Mouse (Mus musculus) lung, embryonic 16.5 days (tissue): ENCODE results near the gene Cep85l. TPM values are rescaled to one million over a fixed set of nuclear protein-coding genes. Genes with fewer than 3 reads are reported as not detected.
A peak's percentile ranks its signal among the peaks of the same experiment; 100 is the strongest.

Experiments used
- ATAC-seq: fragments of 200-750 bp; cut with Nextera tagmentation; 2 replicates; pipeline ENCODE4 v1.8.0; 2017; ENCODE audit warnings: low read depth, mild to moderate bottlenecking, moderate library complexity
- H3K27ac ChIP-seq: fragments of 300-500 bp; sonication (generic); 2 replicates; pipeline ENCODE4 v1.5.1; 2014; ENCODE audit warnings: mild to moderate bottlenecking, control low read depth, low read length
- H3K27me3 ChIP-seq: fragments of 300-500 bp; sonication (generic); 2 replicates; pipeline ENCODE4 v1.6.1; 2014; ENCODE audit warnings: low read depth, low read length, mixed read lengths; ENCODE audit not compliant: control insufficient read depth, insufficient read depth
- H3K36me3 ChIP-seq: fragments of 300-500 bp; sonication (generic); 2 replicates; pipeline ENCODE4 v1.6.1; 2014; ENCODE audit warnings: low read length; ENCODE audit not compliant: control insufficient read depth, insufficient read depth
- H3K4me1 ChIP-seq: fragments of 300-500 bp; sonication (generic); replicated peaks from 2 replicates; pipeline ENCODE4 v1.6.1; 2014; ENCODE audit warnings: low read length, mixed read lengths; ENCODE audit not compliant: control insufficient read depth, insufficient read depth
- H3K4me2 ChIP-seq: fragments of 300-500 bp; sonication (generic); 2 replicates; pipeline ENCODE4 v1.6.1; 2014; ENCODE audit warnings: low read depth, low read length, control low read depth
- H3K4me3 ChIP-seq: fragments of 300-500 bp; sonication (generic); 2 replicates; pipeline ENCODE4 v1.5.1; 2014; ENCODE audit warnings: mild to moderate bottlenecking, low read length, control low read depth
- H3K9ac ChIP-seq: fragments of 300-500 bp; sonication (generic); 2 replicates; pipeline ENCODE4 v1.6.1; 2014; ENCODE audit warnings: low read length, control low read depth
- H3K9me3 ChIP-seq: fragments of 300-500 bp; sonication (generic); 2 replicates; pipeline ENCODE4 v1.6.1; 2016; ENCODE audit warnings: low read length; ENCODE audit not compliant: control insufficient read depth
- WGBS: fragments of 180-500 bp; shearing (Covaris S2); extraction: QIAGEN DNeasy Blood & Tissue Kit; methylation state at CpG from one replicate; pipeline ENCODE4 v1.1.7; 2014; 5-methylcytosine and 5-hydroxymethylcytosine counted together
- polyA plus RNA-seq: library from polyadenylated mRNA; unstranded; fragments of >200 nt; fragmentation: Nextera tagmentation; extraction: Ambion mirVana; gene quantifications from 2 replicates; pipeline ENCODE4 v1.2.1, GENCODE M21; 2015

Gene Cep85l
- polyA plus RNA-seq, 1 experiment from 2014 or later, result 5.4 TPM

GRCm38 (mm10) chr10:53399053-53399452 lies 19.3 kb upstream of the Cep85l start:
- ATAC-seq, result no peak
- peak overlapping the region; percentile 91 for H3K27ac ChIP-seq

GRCm38 (mm10) chr10:53398540-53398902 lies 18.8 kb upstream of the Cep85l start:
- peak overlapping the region; percentile 91 for H3K27ac ChIP-seq
- 2% methylated on average over 9 of the region's 9 CpGs for WGBS
- H3K4me2 ChIP-seq, result peak overlapping the region; percentile 57
- no peaks in the 10 kb centered on the region; the same call in none of the 2 replicates for H3K4me1 ChIP-seq
- no peaks in the 10 kb centered on the region for H3K27me3 ChIP-seq
- peak overlapping the region; percentile 59 for H3K9ac ChIP-seq
- H3K4me3 ChIP-seq, result peak overlapping the region; percentile 33
- no peaks in the 10 kb centered on the region for H3K9me3 ChIP-seq
- no peaks in the 10 kb centered on the region for H3K36me3 ChIP-seq
- ATAC-seq, result peak; percentile 82

More at GRCm38 (mm10) chr10:53399053-53399452, 19.3 kb upstream of the Cep85l start:
- no peak overlapping the region for H3K4me3 ChIP-seq
- no peaks in the 10 kb centered on the region for H3K9me3 ChIP-seq
- H3K4me1 ChIP-seq, result no peaks in the 10 kb centered on the region; the same call in none of the 2 replicates
- H3K4me2 ChIP-seq, result peak overlapping the region; percentile 57
- no peaks in the 10 kb centered on the region for H3K27me3 ChIP-seq
- no peaks in the 10 kb centered on the region for H3K36me3 ChIP-seq
- 37% methylated on average over 3 of the region's 3 CpGs for WGBS
- H3K9ac ChIP-seq, result no peak overlapping the region

GRCm38 (mm10) chr10:53397846-53398539 lies 18.2 kb upstream of the Cep85l start:
- Histone ChIP-seq H3K9me3 (no peaks in the 10 kb centered on the region), H3K9ac (peak overlapping the region; percentile 59)

GRCm38 (mm10) chr10:53394923-53395629 lies 15.3 kb upstream of the Cep85l start:
- Histone ChIP-seq H3K4me3 (no peak overlapping the region), H3K9me3 (no peaks in the 10 kb centered on the region), H3K36me3 (no peaks in the 10 kb centered on the region), H3K4me2 (no peak overlapping the region), H3K9ac (no peak overlapping the region), H3K4me1 (no peaks in the 10 kb centered on the region; the same call in 1 of the 2 replicates), H3K27ac (no peak overlapping the region), H3K27me3 (no peaks in the 10 kb centered on the region)
- ATAC-seq, result peak; percentile 41; the same call in 1 of the 2 replicates
- 53% methylated on average over 9 of the region's 9 CpGs for WGBS

More at GRCm38 (mm10) chr10:53397846-53398539, 18.2 kb upstream of the Cep85l start:
- WGBS, result 31% methylated on average over 10 of the region's 10 CpGs
- Histone ChIP-seq H3K27me3 (no peaks in the 10 kb centered on the region), H3K4me2 (peak overlapping the region; percentile 57), H3K4me3 (peak overlapping the region; percentile 33), H3K36me3 (no peaks in the 10 kb centered on the region), H3K4me1 (no peaks in the 10 kb centered on the region; the same call in none of the 2 replicates), H3K27ac (peak overlapping the region; percentile 91)
- ATAC-seq, result peak; percentile 52; the same call in 1 of the 2 replicates

- 59% methylated on average over 6 of the region's 6 CpGs for WGBS
- no peak overlapping the region for H3K4me3 ChIP-seq
- no peaks in the 10 kb centered on the region for H3K4me1 ChIP-seq
- H3K4me2 ChIP-seq, result no peak overlapping the region
- H3K27ac ChIP-seq, result no peak overlapping the region
- H3K27me3 ChIP-seq, result no peaks in the 10 kb centered on the region
- H3K9me3 ChIP-seq, result no peaks in the 10 kb centered on the region
- H3K36me3 ChIP-seq, result no peaks in the 10 kb centered on the region
- no peak overlapping the region for H3K9ac ChIP-seq
- ATAC-seq, result no peak
Measured at GRCm38 (mm10) chr10:53388227-53388920, 8.6 kb upstream of the Cep85l start.

- H3K4me1 ChIP-seq, result 0 out of 2 replicates have a peak, but pooled peaks cover under 1% of the 10 kb centered on the region
- no peaks in the 10 kb centered on the region for H3K36me3 ChIP-seq
- no peak overlapping the region for H3K9ac ChIP-seq
- H3K4me2 ChIP-seq, result no peak overlapping the region
- H3K9me3 ChIP-seq, result no peaks in the 10 kb centered on the region
- WGBS, result 71% methylated on average over 5 of the region's 5 CpGs
- H3K27ac ChIP-seq, result no peak overlapping the region
- H3K27me3 ChIP-seq, result no peaks in the 10 kb centered on the region
- no peak overlapping the region for H3K4me3 ChIP-seq
- no peak for ATAC-seq
Measured at GRCm38 (mm10) chr10:53385438-53385837, 5.7 kb upstream of the Cep85l start.

- peaks cover 5% of the 10 kb centered on the region; the same call in 1 of the 2 replicates for H3K4me1 ChIP-seq
- H3K27ac ChIP-seq, result no peak overlapping the region
- H3K4me3 ChIP-seq, result no peak overlapping the region
- WGBS, result 94% methylated on average over 1 of the region's 1 CpGs
- no peak for ATAC-seq
- no peak overlapping the region for H3K4me2 ChIP-seq
- H3K9ac ChIP-seq, result no peak overlapping the region
- H3K9me3 ChIP-seq, result no peaks in the 10 kb centered on the region
- H3K36me3 ChIP-seq, result no peaks in the 10 kb centered on the region
- no peaks in the 10 kb centered on the region for H3K27me3 ChIP-seq
Measured at GRCm38 (mm10) chr10:53384896-53385295, 5.1 kb upstream of the Cep85l start.

GRCm38 (mm10) chr10:53382696-53383365 lies 3.1 kb upstream of the Cep85l start:
- Histone ChIP-seq H3K27ac (no peak overlapping the region), H3K9ac (no peak overlapping the region), H3K36me3 (no peaks in the 10 kb centered on the region), H3K4me2 (no peak overlapping the region), H3K4me1 (peaks cover 5% of the 10 kb centered on the region; the same call in 1 of the 2 replicates), H3K4me3 (no peak overlapping the region), H3K27me3 (no peaks in the 10 kb centered on the region), H3K9me3 (no peaks in the 10 kb centered on the region)
- ATAC-seq, result no peak
- WGBS, result 51% methylated on average over 7 of the region's 7 CpGs
